Mouse (Mus musculus) frontal cortex, postnatal 25 days (tissue): ENCODE results near the gene Ksr2.
A peak's percentile ranks its signal among the peaks of the same experiment; 100 is the strongest.
"Not testable (repeated sequence)": the region's sequence is repeated elsewhere in the genome, so short reads cannot be mapped to it uniquely, and the experiment has no call there.

Source experiments
- DNase-seq, 2 experiments: peaks; one replicate each; pipeline ENCODE4 v3.0.0; 2022; ENCODE audit warnings: low spot score in 2 of 2

Gene Ksr2

DNA sequence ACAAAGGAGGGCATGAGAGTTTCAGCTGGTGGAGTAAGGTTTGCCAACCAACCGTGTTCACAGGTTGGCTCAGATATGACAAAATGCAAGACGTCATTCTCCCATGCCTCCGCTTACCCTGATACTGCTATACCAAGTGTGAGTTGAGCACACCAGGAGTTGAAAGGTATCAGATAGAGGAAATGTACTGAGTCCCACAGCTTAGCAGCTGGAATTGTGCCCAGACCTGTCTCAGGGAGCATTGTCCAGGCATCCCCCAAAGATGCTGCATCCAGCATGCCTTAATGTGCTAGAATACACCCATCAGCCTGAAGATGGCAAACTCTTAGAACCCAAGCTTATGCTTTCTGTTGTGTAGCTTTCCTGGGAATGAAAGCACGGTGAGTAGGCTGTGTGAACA, 206.5 kb downstream of the Ksr2 start:
- DNase-seq, result no peak

DNA sequence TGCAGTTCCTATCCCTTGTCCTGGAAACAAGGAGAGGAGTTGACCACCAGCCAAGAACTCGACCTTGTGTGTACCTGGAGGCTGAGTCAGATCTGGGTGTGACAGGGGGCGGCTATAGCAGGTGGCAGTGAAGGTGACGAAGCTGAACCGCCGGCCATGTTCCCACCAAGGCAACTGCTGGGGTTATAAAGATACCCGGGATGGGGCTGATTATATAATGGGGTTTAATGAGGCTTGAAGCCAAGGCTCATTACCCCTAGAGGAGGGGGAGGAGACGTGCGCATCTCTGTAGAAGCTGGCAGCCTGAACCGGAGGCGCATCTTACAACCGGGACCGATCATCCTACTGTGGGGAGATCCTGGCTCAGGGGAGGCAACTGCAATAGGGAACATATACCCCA, 208.4 kb downstream of the Ksr2 start:
- DNase-seq, result no peak

DNA sequence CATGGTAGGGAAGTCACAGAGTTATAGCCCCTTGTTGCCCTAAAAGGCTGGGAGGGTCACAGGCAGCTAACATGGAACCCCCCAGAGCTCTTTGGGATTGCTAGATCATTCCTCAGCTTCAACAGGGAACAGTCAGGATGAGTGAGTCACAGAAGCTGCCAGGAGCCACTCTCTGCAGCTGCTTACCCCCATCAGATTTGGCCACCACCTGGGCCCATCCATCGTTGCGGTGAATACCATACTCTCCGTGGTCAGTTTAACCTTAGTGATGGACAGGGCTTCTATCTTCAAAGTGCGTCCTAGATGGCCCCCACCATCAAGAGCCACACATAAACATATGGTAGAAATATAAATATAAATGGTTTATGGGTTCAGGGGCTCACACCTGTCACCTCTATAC, 209.4 kb downstream of the Ksr2 start:
- DNase-seq, result not testable (repeated sequence)

- DNase-seq, result no peak
Measured at GRCm38 (mm10) chr5:117626907-117627306, 213.1 kb downstream of the Ksr2 start.

DNA sequence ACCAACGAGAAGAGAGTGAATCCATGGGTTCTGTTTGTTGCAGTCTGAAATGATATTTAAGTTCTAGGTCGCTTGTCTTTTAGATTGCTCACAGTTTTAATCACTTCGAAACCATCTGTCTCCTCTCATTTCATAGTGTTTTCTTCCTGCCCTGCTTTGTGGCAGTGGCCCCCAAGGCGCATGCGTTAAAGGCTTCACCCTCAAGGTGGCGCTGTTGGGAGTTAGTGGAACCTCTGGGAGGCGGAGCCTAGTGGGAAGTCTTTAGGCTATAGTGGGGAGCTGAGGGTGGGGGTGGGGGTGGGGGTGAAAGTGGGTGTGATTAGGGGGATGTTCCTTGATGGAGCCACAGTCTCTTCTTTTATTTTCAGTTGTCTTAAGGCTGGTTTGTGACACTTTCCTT, 214.6 kb downstream of the Ksr2 start:
- peak; percentile 49 to 59 for DNase-seq

DNA sequence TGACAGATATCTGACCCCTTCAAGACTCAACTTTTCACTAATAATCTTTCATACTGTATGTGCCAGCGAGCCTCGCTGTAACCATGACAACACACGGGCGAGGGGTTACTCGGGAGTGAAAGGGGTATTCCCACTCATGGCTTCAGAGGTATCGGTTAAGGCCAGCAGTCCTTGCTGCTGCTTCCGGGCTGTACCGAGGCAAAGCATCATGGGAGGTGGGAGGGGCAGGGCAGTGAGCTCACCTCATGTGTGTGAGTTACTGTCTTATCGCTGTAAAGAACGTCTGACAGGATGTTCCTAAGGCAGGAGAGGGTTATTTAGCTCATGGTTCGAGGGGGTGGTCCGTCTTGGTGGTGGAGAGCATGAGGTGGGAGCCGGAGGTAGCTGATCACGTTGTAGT, 215.8 kb downstream of the Ksr2 start:
- no peak for DNase-seq

DNA sequence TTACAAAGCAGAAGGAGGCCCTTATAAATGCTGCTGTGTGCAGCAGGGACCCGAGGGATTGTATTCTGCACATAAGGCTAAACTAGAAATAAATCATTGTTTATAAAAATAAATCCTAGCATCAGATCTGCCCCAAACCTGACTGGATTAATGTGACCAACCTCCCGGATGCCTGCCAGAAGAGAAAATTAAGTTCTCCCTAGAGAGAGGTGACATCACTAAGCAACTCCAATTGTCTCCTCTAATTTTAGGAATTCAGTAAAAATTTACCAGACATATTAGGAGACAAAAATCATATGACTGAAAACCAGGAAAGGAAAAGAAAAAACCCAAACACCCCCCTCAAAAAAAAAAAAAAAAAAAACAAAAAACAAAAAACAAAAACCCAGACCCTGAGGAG, 221.4 kb downstream of the Ksr2 start:
- no peak for DNase-seq

DNA sequence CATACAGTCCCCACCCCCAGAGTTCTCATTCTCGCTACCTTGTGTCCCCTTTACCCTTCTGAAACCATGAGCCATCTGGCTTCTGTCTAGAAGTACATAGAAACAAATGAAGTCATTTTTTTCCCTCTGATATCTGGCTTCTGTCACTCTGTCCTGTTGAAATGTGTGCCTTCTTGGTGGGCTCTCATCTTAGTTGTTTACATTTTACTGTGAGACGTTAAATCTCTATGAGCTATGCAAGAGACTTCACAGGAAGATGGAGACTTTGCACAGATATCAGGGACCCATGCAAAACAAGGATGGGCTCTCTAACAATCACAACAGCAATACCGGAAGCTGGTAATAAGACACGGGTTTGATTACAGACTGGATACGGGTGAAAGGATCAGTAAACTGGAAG, 222.0 kb downstream of the Ksr2 start:
- no peak for DNase-seq

DNA sequence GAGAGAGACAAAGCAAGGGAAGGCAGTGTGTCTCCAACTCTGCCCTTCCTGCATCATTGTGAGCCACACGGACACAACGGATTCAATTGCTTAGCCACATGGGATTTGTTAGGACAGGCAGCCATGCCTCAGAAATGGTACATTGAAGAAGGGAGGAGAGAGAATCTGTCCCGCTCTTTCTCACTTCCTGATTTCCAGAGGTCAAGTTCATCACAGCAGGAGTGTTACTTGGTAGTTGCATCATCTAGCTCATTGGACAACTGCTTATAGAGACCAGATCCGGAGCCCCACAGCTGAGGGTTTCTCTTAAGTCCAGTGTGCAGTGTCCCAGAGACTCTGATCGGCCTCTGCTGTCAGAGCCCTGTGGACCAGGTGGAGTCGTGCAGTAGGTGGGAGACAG, 227.8 kb downstream of the Ksr2 start:
- no peak for DNase-seq

GRCm38 (mm10) chr5:117651238-117651886, 237.6 kb downstream of the Ksr2 start:
- DNase-seq, result no peak

- no peak for DNase-seq
Measured at GRCm38 (mm10) chr5:117658641-117659040, 244.8 kb downstream of the Ksr2 start.

DNA sequence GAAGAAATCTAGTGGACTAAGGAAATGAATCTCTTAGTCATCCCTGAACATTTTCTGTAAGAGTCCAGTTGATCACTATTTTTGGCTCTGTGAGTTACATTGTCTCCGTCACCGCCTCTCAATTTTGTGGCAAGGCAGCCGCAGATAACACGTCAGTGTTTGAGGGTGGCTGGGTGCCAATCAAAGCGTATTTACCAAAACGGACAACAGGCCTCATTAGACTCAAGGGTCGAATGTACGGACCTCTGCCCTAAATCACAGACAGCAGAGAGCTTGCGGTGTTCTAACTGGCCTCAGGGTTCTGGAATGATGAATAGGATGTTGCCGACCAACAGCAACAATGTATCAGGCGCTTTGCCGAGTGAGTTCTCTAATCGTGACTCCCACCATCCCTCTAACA, 245.8 kb downstream of the Ksr2 start:
- no peak for DNase-seq

DNA sequence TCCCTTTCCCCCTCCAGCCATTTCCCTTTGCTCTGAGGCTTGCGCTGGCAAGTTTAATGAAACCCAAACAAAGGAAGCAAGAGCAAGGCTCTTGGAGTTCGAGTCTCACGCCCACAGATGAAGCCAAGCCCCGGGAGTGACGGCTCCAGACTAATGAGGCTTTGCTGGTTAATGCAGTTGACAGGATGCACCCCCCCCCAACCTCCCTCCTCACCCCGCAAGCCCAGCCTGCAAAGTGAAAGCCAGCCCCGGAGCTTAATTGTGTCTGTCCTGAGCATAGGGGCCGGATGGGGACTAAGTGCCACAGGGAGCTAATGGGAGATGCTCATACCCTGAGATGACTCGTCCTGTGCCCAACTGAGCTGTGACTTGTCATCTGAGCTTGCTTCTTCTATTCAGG, 251.4 kb downstream of the Ksr2 start:
- DNase-seq, result no peak

DNA sequence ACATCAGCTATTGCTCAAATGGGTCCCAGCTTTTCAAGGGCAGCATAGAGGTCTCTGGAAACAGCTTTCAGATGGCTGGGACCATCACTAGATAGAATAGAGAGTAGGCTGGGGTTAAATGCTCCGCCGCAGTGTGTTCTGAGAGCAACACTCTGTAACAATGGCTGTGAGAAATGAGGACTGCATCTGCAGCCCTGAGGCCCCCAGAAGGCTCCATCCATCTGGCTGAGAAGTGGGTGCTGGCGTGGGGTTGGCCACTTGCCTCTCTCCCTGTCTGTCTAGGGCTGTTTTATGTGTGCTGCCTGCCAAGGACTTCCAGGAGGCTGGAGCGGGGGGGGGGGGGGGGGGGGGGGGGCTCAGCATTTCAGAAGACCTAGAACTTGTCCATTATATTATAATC, 253.5 kb downstream of the Ksr2 start:
- no peak for DNase-seq

DNA sequence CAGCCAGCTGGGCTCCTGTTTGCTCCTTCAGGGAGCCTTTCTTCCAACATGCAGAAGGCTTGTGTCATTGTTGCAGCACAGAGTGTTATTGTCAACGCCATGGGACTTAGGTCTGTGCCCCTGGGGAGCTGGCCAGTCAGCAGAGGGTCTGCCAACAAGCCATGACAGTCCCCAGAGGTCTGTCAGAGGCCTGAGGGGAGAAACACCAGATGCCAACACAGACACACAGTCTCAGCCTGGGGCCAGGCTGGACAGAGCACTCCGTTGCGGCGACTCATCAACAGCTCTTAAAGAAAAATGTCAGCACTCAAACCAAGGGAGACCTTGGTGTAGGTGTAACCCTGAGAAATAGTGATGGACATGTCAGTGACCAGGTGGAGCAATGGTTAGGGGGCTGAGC, 255.5 kb downstream of the Ksr2 start:
- DNase-seq, result no peak

DNA sequence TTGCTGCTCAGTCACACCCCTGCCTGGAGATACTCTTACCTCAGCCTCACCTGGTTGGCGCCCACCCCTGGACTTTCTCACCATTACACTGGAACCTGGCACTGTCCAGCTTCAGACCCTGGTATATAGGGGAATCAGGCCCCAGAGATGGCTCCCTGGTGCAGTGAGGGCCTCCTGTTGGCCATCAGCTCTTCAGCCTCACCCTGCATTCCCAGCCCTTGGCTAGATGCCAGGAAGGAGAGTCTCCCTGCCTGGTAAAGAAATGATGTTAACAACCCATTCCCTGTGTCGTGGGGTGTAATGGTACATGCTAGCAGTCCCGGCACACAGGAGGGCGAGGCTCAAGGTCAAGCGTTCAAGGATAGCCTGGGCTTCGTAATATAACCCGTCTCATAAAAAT, 256.0 kb downstream of the Ksr2 start:
- no peak for DNase-seq

- no peak for DNase-seq
Measured at GRCm38 (mm10) chr5:117671362-117671761, 257.6 kb downstream of the Ksr2 start.

- no peak for DNase-seq
Measured at GRCm38 (mm10) chr5:117675840-117676239, 262.0 kb downstream of the Ksr2 start.

DNA sequence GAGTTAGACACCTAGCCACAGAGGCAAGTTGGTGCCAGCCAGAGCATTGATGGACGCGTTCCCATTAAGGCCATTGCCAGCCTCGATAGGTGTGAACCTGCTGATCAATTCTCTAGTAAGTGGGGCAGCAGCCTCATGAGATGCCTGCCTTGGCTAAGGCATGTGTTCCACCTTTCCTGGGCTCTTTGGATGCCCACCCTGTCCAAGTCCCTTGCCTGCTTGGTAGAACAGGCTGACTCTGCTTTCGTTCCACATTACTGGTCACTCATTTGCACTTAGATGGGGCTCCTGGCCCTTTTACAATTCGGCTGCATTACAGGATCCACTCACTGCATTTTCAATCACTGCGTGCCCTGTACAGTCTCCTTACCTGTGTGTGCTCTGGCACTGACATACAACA, 263.4 kb downstream of the Ksr2 start:
- no peak for DNase-seq

DNA sequence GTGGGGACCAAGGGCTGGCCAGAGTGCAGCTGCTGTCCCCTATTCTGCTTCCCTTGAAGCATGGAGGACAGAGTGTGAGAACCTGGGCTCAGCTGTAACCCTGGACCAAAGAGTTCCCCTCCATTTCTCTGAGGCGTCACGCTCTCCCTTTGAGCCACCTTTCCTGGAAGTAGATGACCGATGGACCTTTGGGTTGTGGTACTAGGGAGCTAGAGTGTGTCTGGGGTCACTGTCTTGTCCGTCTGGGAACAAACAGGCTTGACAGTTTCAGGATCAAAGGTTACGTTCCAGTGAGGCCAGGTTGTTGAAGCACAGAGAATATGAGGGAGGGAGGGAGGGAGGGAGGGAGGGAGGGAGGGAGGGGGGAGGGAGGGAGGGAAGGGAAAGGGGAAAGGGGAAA, 264.6 kb downstream of the Ksr2 start:
- no peak for DNase-seq

DNA sequence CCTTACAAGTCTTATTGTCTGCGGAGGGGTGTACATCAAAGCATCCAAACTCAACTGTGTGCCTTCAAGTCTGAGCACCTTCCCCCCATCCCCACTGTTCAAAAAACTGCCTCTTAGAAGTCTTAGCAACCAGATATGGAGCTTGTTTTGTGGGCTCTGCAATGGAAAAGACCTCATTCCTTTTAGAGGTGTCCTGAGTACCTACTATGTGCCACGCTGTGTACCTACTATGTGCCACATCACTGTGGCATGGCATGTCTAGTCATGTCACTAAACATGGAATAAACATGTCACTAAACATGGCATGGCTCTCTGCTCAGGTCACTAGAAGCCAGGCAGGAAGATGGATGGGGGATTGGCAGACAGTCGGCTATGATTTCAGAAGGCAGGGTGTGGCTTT, 268.4 kb downstream of the Ksr2 start:
- DNase-seq, result no peak

GRCm38 (mm10) chr5:117684491-117684890, 270.7 kb downstream of the Ksr2 start:
- no peak for DNase-seq

DNA sequence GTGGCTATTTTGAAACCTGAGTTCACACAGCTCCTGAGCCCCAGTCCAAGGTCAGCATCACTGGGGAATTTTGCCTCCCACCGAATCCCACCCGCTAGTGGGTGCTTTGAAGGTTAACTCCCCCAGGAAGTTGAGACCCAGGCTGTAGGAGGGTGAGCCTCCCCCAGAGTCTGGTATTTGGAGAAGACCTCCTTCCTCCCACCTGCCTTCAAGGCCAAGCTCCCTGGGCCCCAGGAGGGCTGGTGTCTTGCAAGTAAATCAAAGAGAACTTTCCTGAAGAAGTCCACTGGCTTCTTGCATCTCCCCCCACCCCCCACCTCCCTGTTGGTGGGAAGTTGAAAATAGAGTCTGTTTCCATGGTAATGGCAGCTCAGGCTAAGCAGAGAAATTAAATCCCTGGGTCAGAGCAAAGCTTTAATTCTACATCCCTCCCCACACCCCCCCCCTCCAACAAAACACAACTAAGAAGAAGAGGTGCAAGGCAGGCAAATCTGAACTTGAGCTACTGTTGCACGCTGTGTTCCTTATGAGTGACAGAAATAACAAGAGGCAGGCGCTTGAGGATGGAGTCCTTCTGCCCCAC, 274.1 kb downstream of the Ksr2 start:
- DNase-seq, result no peak

DNA sequence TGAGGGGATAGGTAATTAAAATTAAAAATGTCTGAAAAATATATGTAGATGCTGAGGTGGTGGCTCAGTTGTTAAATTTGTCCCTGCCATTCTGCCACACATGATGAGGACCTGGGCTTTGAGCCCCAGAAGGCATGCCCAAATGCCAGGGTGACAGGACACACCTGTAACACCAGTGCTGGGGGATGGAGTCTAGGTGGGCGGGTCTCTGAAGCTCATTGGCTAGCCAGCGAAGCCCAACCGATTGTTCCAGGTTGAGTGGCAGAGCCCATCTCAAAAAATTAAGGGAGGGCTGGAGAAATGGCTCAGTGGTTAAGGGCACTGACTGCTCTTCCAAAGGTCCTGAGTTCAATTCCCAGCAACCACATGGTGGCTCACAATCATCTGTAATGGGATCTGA, 274.9 kb downstream of the Ksr2 start:
- no peak for DNase-seq
